Mouse (Mus musculus): ENCODE measurements at regions not wholly inside any gene's neighbourhood (a gene's known extent, or its start where the extent isn't known, plus 50 kb on each side); places are given as distances from the start of the nearest gene placed in this dataset.
A peak's percentile ranks its signal among the peaks of the same experiment; 100 is the strongest.

DNA sequence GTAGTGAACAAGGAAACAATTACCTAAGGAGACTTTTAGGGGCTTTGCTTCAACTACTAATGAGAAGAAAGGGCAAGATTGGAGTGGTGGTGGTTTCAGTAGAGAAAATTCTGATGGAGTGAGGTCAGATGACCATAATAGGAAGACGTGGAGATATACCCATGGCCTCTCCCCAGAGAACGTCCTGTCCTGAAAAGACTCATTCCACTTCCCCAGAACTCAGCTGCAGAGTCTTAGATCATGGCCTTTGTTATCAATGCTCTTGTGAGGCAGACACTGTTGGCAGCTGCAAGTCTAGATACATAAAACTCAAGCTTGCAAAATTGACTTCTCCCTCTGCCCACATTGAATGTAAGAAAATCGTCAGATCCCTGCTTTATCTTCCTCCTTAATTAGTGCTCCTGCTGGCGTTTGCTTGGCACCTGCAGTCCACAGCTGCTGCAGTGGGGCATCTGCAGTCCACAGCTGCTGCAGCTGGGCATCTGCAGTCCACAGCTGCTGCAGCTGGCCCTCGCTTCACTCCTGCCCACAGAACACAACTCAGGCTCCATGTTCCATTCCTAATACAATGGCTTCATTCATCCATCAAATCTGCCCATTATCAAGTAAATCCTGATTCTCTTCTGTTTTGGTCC is 162.5 kb downstream of the Cxcl12 start:
- ATAC-seq (ENCODE audit: low FRiP score) (no peak), DNase-seq (ENCODE audit: low spot score) (peak; percentile 35)
- WGBS = 29% methylated on average over 5 of the region's 5 CpGs
- Histone ChIP-seq H3K9me3 (ENCODE audit: control insufficient read depth, low read length) (no peaks in the 10 kb centered on the region), H3K4me1 (replicated peaks; ENCODE audit: control insufficient read depth, insufficient read depth, low read length) (no peaks in the 10 kb centered on the region; the same call in 1 of the 2 replicates), H3K9ac (ENCODE audit: low read depth, low read length) (no peak overlapping the region), H3K36me3 (ENCODE audit: control insufficient read depth, insufficient read depth, low read length) (no peaks in the 10 kb centered on the region), H3K4me2 (replicated peaks; ENCODE audit: low read depth, low read length) (no peak overlapping the region), H3K27me3 (ENCODE audit: control insufficient read depth, insufficient read depth, low read length) (no peaks in the 10 kb centered on the region), H3K4me3 (ENCODE audit: low read depth, low read length) (no peak overlapping the region), H3K27ac (ENCODE audit: low read depth, low read length) (no peak overlapping the region)

DNA sequence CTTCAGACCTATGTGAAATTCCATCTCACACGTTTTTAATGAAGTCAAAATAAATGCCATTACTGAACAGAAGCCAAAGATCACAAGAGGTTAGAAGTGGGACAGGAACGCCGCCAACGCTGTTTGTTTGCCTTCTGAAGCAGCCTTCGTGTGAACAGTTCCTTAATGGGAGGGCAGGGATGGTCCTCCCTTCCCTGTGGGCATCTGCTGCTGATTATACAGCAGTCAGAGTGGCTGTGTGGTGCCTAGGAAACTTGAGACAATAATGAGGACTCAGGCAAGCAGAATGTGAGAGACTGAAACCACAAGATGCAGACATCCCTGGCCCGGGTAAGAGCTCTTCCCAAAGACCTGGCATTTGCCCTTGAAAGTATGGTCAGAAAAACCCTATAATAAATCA is 164.3 kb downstream of the Cxcl12 start:
- Histone ChIP-seq H3K9ac (ENCODE audit: low read depth, low read length) (no peak overlapping the region), H3K27ac (ENCODE audit: low read depth, low read length) (no peak overlapping the region), H3K36me3 (ENCODE audit: control insufficient read depth, insufficient read depth, low read length) (no peaks in the 10 kb centered on the region), H3K4me3 (ENCODE audit: low read depth, low read length) (no peak overlapping the region), H3K27me3 (ENCODE audit: control insufficient read depth, insufficient read depth, low read length) (no peaks in the 10 kb centered on the region), H3K4me1 (replicated peaks; ENCODE audit: control insufficient read depth, insufficient read depth, low read length) (no peaks in the 10 kb centered on the region), H3K4me2 (replicated peaks; ENCODE audit: low read depth, low read length) (no peak overlapping the region), H3K9me3 (ENCODE audit: control insufficient read depth, low read length) (no peaks in the 10 kb centered on the region)
- 63% methylated on average over 6 of the region's 6 CpGs for WGBS
- DNase-seq (ENCODE audit: low spot score) (peak; percentile 21), ATAC-seq (ENCODE audit: low FRiP score) (no peak)

- DNase-seq (ENCODE audit: low spot score) (no peak), ATAC-seq (ENCODE audit: low FRiP score) (no peak)
- no peak overlapping the region for H3K9ac ChIP-seq (ENCODE audit: low read depth, low read length)
- no peaks in the 10 kb centered on the region for H3K4me1 ChIP-seq (replicated peaks; ENCODE audit: control insufficient read depth, insufficient read depth, low read length)
- WGBS = 96% methylated on average over 3 of the region's 3 CpGs
- no peak overlapping the region for H3K4me3 ChIP-seq (ENCODE audit: low read depth, low read length)
- no peaks in the 10 kb centered on the region for H3K27me3 ChIP-seq (ENCODE audit: control insufficient read depth, insufficient read depth, low read length)
- H3K36me3 ChIP-seq (ENCODE audit: control insufficient read depth, insufficient read depth, low read length) = no peaks in the 10 kb centered on the region
- H3K27ac ChIP-seq (ENCODE audit: low read depth, low read length) = no peak overlapping the region
- H3K4me2 ChIP-seq (replicated peaks; ENCODE audit: low read depth, low read length) = no peak overlapping the region
- H3K9me3 ChIP-seq (ENCODE audit: control insufficient read depth, low read length) = no peaks in the 10 kb centered on the region
Observed at GRCm38 (mm10) chr6:117342123-117342522, 173.8 kb downstream of the Cxcl12 start.

DNA sequence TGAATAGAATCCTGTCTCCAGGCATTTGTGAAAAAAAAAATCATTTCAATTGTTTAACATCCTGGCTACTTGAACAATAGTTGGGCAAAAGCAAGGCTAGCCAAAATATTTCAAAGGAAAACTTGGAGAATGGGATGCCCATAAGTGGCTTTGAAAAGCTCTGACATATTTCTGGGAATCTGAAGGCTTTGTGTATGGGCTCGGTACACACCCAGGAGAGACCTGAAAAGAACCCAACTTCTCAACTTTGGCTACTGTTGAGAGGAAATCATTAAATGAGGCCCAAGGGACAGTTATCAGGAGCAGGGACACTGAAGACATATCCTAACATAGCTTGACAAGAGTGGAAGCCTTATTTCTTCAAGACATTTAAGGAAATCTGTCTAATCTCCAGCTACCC is 179.0 kb downstream of the Cxcl12 start:
- no peak overlapping the region for H3K4me2 ChIP-seq (replicated peaks; ENCODE audit: low read depth, low read length)
- H3K27me3 ChIP-seq (ENCODE audit: control insufficient read depth, insufficient read depth, low read length) = no peaks in the 10 kb centered on the region
- no peak overlapping the region for H3K4me3 ChIP-seq (ENCODE audit: low read depth, low read length)
- 85% methylated on average over 1 of the region's 1 CpGs for WGBS
- no peak overlapping the region for H3K27ac ChIP-seq (ENCODE audit: low read depth, low read length)
- H3K9me3 ChIP-seq (ENCODE audit: control insufficient read depth, low read length) = no peaks in the 10 kb centered on the region
- no peak overlapping the region for H3K9ac ChIP-seq (ENCODE audit: low read depth, low read length)
- no peaks in the 10 kb centered on the region for H3K4me1 ChIP-seq (replicated peaks; ENCODE audit: control insufficient read depth, insufficient read depth, low read length)
- no peaks in the 10 kb centered on the region for H3K36me3 ChIP-seq (ENCODE audit: control insufficient read depth, insufficient read depth, low read length)
- ATAC-seq (ENCODE audit: low FRiP score) (no peak), DNase-seq (ENCODE audit: low spot score) (no peak)

GRCm38 (mm10) chr6:117351846-117352245 is 183.5 kb downstream of the Cxcl12 start:
- Histone ChIP-seq H3K27ac (ENCODE audit: low read depth, low read length) (no peak overlapping the region), H3K36me3 (ENCODE audit: control insufficient read depth, insufficient read depth, low read length) (no peaks in the 10 kb centered on the region), H3K4me2 (replicated peaks; ENCODE audit: low read depth, low read length) (no peak overlapping the region), H3K4me3 (ENCODE audit: low read depth, low read length) (no peak overlapping the region), H3K4me1 (replicated peaks; ENCODE audit: control insufficient read depth, insufficient read depth, low read length) (no peaks in the 10 kb centered on the region), H3K27me3 (ENCODE audit: control insufficient read depth, insufficient read depth, low read length) (no peaks in the 10 kb centered on the region), H3K9me3 (ENCODE audit: control insufficient read depth, low read length) (no peaks in the 10 kb centered on the region), H3K9ac (ENCODE audit: low read depth, low read length) (no peak overlapping the region)
- 58% methylated on average over 1 of the region's 1 CpGs for WGBS
- ATAC-seq (ENCODE audit: low FRiP score) (no peak), DNase-seq (ENCODE audit: low spot score) (no peak)

GRCm38 (mm10) chr6:117353091-117353490 is 184.8 kb downstream of the Cxcl12 start:
- H3K9ac ChIP-seq (ENCODE audit: low read depth, low read length) = no peak overlapping the region
- ATAC-seq (ENCODE audit: low FRiP score) = no peak
- no peak for DNase-seq (ENCODE audit: low spot score)
- 90% methylated on average over 3 of the region's 3 CpGs for WGBS
- H3K4me2 ChIP-seq (replicated peaks; ENCODE audit: low read depth, low read length) = no peak overlapping the region
- no peaks in the 10 kb centered on the region for H3K9me3 ChIP-seq (ENCODE audit: control insufficient read depth, low read length)
- no peaks in the 10 kb centered on the region for H3K27me3 ChIP-seq (ENCODE audit: control insufficient read depth, insufficient read depth, low read length)
- no peak overlapping the region for H3K4me3 ChIP-seq (ENCODE audit: low read depth, low read length)
- H3K27ac ChIP-seq (ENCODE audit: low read depth, low read length) = no peak overlapping the region
- H3K4me1 ChIP-seq (replicated peaks; ENCODE audit: control insufficient read depth, insufficient read depth, low read length) = no peaks in the 10 kb centered on the region
- no peaks in the 10 kb centered on the region for H3K36me3 ChIP-seq (ENCODE audit: control insufficient read depth, insufficient read depth, low read length)

- Histone ChIP-seq H3K4me3 (ENCODE audit: low read depth, low read length) (no peak overlapping the region), H3K9ac (ENCODE audit: low read depth, low read length) (no peak overlapping the region), H3K27ac (ENCODE audit: low read depth, low read length) (no peak overlapping the region), H3K4me2 (replicated peaks; ENCODE audit: low read depth, low read length) (no peak overlapping the region), H3K4me1 (replicated peaks; ENCODE audit: control insufficient read depth, insufficient read depth, low read length) (no peaks in the 10 kb centered on the region), H3K27me3 (ENCODE audit: control insufficient read depth, insufficient read depth, low read length) (no peaks in the 10 kb centered on the region), H3K9me3 (ENCODE audit: control insufficient read depth, low read length) (no peaks in the 10 kb centered on the region), H3K36me3 (ENCODE audit: control insufficient read depth, insufficient read depth, low read length) (no peaks in the 10 kb centered on the region)
- WGBS = 97% methylated on average over 1 of the region's 1 CpGs
- no peak for DNase-seq (ENCODE audit: low spot score)
- ATAC-seq (ENCODE audit: low FRiP score) = no peak
Observed at GRCm38 (mm10) chr6:117356101-117356500, 187.8 kb downstream of the Cxcl12 start.

GRCm38 (mm10) chr6:117359401-117359800 is 191.1 kb downstream of the Cxcl12 start:
- H3K4me2 ChIP-seq (replicated peaks; ENCODE audit: low read depth, low read length) = no peak overlapping the region
- H3K9me3 ChIP-seq (ENCODE audit: control insufficient read depth, low read length) = no peaks in the 10 kb centered on the region
- no peaks in the 10 kb centered on the region for H3K27me3 ChIP-seq (ENCODE audit: control insufficient read depth, insufficient read depth, low read length)
- H3K9ac ChIP-seq (ENCODE audit: low read depth, low read length) = no peak overlapping the region
- H3K36me3 ChIP-seq (ENCODE audit: control insufficient read depth, insufficient read depth, low read length) = no peaks in the 10 kb centered on the region
- H3K4me1 ChIP-seq (replicated peaks; ENCODE audit: control insufficient read depth, insufficient read depth, low read length) = no peaks in the 10 kb centered on the region
- H3K27ac ChIP-seq (ENCODE audit: low read depth, low read length) = no peak overlapping the region
- 81% methylated on average over 2 of the region's 2 CpGs for WGBS
- no peak overlapping the region for H3K4me3 ChIP-seq (ENCODE audit: low read depth, low read length)
- DNase-seq (ENCODE audit: low spot score) = no peak
- ATAC-seq (ENCODE audit: low FRiP score) = no peak

DNA sequence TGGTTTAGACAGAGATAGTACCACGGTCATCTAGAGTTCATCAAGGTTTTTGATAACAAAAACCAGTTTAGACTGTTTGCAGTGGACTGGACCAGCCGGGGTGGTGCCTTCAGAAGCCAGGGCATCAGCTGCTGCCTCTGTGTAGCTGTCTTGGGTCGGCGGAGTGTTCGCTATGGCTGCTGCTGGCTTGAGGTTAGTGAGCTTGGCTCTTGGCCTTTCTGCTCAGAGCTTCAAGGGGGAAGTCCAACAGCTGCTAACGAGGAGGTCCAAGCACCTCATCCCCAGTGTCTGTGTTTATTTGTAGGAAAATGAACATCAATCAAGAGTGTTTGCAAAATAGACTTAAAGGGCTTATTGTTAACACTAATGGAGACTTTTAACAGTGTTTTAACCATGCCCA is 198.2 kb downstream of the Cxcl12 start:
- H3K4me2 ChIP-seq (replicated peaks; ENCODE audit: low read depth, low read length) = no peak overlapping the region
- no peaks in the 10 kb centered on the region for H3K36me3 ChIP-seq (ENCODE audit: control insufficient read depth, insufficient read depth, low read length)
- H3K4me1 ChIP-seq (replicated peaks; ENCODE audit: control insufficient read depth, insufficient read depth, low read length) = no peaks in the 10 kb centered on the region
- H3K9me3 ChIP-seq (ENCODE audit: control insufficient read depth, low read length) = no peaks in the 10 kb centered on the region
- DNase-seq (ENCODE audit: low spot score) (no peak), ATAC-seq (ENCODE audit: low FRiP score) (no peak)
- no peaks in the 10 kb centered on the region for H3K27me3 ChIP-seq (ENCODE audit: control insufficient read depth, insufficient read depth, low read length)
- H3K4me3 ChIP-seq (ENCODE audit: low read depth, low read length) = no peak overlapping the region
- no peak overlapping the region for H3K9ac ChIP-seq (ENCODE audit: low read depth, low read length)
- 89% methylated on average over 6 of the region's 6 CpGs for WGBS
- H3K27ac ChIP-seq (ENCODE audit: low read depth, low read length) = no peak overlapping the region

Data from hindbrain, embryonic 11.5 days (tissue).